Mouse (Mus musculus): ENCODE data around the gene Dock1.

GRCm38 (mm10) chr7:135106536-135106935 lies 436.1 kb downstream of the Dock1 start:
- TF ChIP-seq MAFK (IDR thresholded peaks at IDR 0.05; ENCODE audit: insufficient read depth, low read depth, low read length) (no peak), ZC3H11A (IDR thresholded peaks at IDR 0.05; ENCODE audit: borderline replicate concordance, low read depth, low read length) (no peak), ZNF384 (IDR thresholded peaks at IDR 0.05; ENCODE audit: low read depth, low read length) (no peak)

All from ES-E14 (cell line).